Mouse (Mus musculus) limb, embryonic 14.5 days (tissue): ENCODE data around the gene R3hcc1l. TPM values are rescaled to one million over a fixed set of nuclear protein-coding genes. Genes with fewer than 3 reads are reported as not detected.

Experiments
- ATAC-seq: fragments of 200-750 bp; cut with Nextera tagmentation; 2 replicates; pipeline ENCODE4 v1.8.0; 2017; ENCODE audit warnings: low read depth, moderate number of reproducible peaks, moderate TSS enrichment; ENCODE audit not compliant: low FRiP score
- DNase-seq: peaks from one replicate; pipeline ENCODE4 v3.0.0-alpha.2; 2015; ENCODE audit warnings: low spot score
- H3K27ac ChIP-seq: fragments of 300-500 bp; sonication (generic); replicated peaks from 2 replicates; pipeline ENCODE4 v1.5.1; 2014; ENCODE audit warnings: low read depth, mild to moderate bottlenecking, low read length, moderate library complexity, mixed read lengths
- H3K27me3 ChIP-seq: fragments of 300-500 bp; sonication (generic); 2 replicates; pipeline ENCODE4 v1.6.1; 2014; ENCODE audit warnings: low read length, mixed read lengths; ENCODE audit not compliant: control insufficient read depth, insufficient read depth
- H3K36me3 ChIP-seq: fragments of 300-500 bp; sonication (generic); 2 replicates; pipeline ENCODE4 v1.6.1; 2014; ENCODE audit warnings: mild to moderate bottlenecking, low read length, moderate library complexity, mixed read lengths; ENCODE audit not compliant: control insufficient read depth, insufficient read depth
- H3K4me1 ChIP-seq: fragments of 300-500 bp; sonication (generic); 2 replicates; pipeline ENCODE4 v1.6.1; 2014; ENCODE audit warnings: antibody characterized with exemption, low read length, mixed read lengths; ENCODE audit not compliant: control insufficient read depth, insufficient read depth
- H3K4me2 ChIP-seq: fragments of 300-500 bp; sonication (generic); replicated peaks from 2 replicates; pipeline ENCODE4 v1.6.1; 2014; ENCODE audit warnings: low read depth, mild to moderate bottlenecking, low read length, moderate library complexity; ENCODE audit not compliant: severe bottlenecking
- H3K4me3 ChIP-seq: fragments of 300-500 bp; sonication (generic); replicated peaks from 2 replicates; pipeline ENCODE4 v1.5.1; 2014; ENCODE audit warnings: low read length
- H3K9ac ChIP-seq: fragments of 300-500 bp; sonication (generic); 2 replicates; pipeline ENCODE4 v1.6.1; 2014; ENCODE audit warnings: mild to moderate bottlenecking, low read depth, low read length, moderate library complexity; ENCODE audit not compliant: severe bottlenecking
- H3K9me3 ChIP-seq: fragments of 300-500 bp; sonication (generic); 2 replicates; pipeline ENCODE4 v1.6.1; 2016; ENCODE audit warnings: low read length; ENCODE audit not compliant: control insufficient read depth
- POLR2A ChIP-seq: fragments of 200-500 bp; IDR thresholded peaks from 2 replicates; pipeline ENCODE4 v1.8.0; 2012; ENCODE audit warnings: inconsistent platforms, mild to moderate bottlenecking, moderate library complexity, borderline replicate concordance; ENCODE audit not compliant: insufficient read depth, insufficient read length; ENCODE audit errors: extremely low read depth
- WGBS: fragments of 180-500 bp; shearing (Covaris S2); extraction: QIAGEN DNeasy Blood & Tissue Kit; methylation state at CpG from one replicate; pipeline ENCODE4 v1.1.7; 2014; 5-methylcytosine and 5-hydroxymethylcytosine counted together
- polyA plus RNA-seq, 2 experiments: library from polyadenylated mRNA; depleted of rRNA in 1 of 2; stranded (reverse) in 1 of 2; unstranded in 1 of 2; fragments of >200 nt; fragmentation: Nextera tagmentation in 1 of 2; extraction: Ambion mirVana in 1 of 2; gene quantifications; 2 replicates each; pipeline versions ENCODE4 v1.2.1 to v1.2.3; 2012 to 2014

Gene R3hcc1l
- polyA plus RNA-seq, 2 experiments: 15.1 to 19.6 TPM

GRCm38 (mm10) chr19:42510276-42511171, 8.0 kb upstream of the R3hcc1l start:
- Histone ChIP-seq H3K27me3 (no peaks in the 10 kb centered on the region), H3K4me3 (no peak overlapping the region), H3K4me1 (no peaks in the 10 kb centered on the region), H3K9me3 (no peaks in the 10 kb centered on the region), H3K4me2 (no peak overlapping the region), H3K36me3 (no peaks in the 10 kb centered on the region), H3K9ac (no peak overlapping the region), H3K27ac (no peak overlapping the region)
- no peak for TF ChIP-seq POLR2A
- 55% methylated on average over 16 of the region's 16 CpGs for WGBS
- ATAC-seq (no peak), DNase-seq (no peak)

- Histone ChIP-seq H3K36me3 (no peaks in the 10 kb centered on the region), H3K4me2 (no peak overlapping the region), H3K4me3 (no peak overlapping the region), H3K4me1 (peaks cover 7% of the 10 kb centered on the region), H3K9me3 (no peaks in the 10 kb centered on the region), H3K27me3 (no peaks in the 10 kb centered on the region), H3K9ac (no peak overlapping the region), H3K27ac (no peak overlapping the region)
- DNase-seq (no peak), ATAC-seq (no peak)
- 91% methylated on average over 8 of the region's 8 CpGs for whole genome bisulfite sequencing
- TF ChIP-seq POLR2A: no peak
These were observed 2.9 kb upstream of the R3hcc1l start for GRCm38 (mm10) chr19:42515656-42516055.

GRCm38 (mm10) chr19:42516121-42516520, 2.4 kb upstream of the R3hcc1l start:
- no peak for TF ChIP-seq POLR2A
- peaks cover 7% of the 10 kb centered on the region for H3K4me1 ChIP-seq
- no peak overlapping the region for H3K27ac ChIP-seq
- DNase-seq (no peak), ATAC-seq (no peak)
- 92% methylated on average over 8 of the region's 8 CpGs for WGBS
- no peaks in the 10 kb centered on the region for H3K9me3 ChIP-seq
- H3K4me3 ChIP-seq: no peak overlapping the region
- no peak overlapping the region for H3K9ac ChIP-seq
- H3K4me2 ChIP-seq: no peak overlapping the region
- no peaks in the 10 kb centered on the region for H3K36me3 ChIP-seq
- no peaks in the 10 kb centered on the region for H3K27me3 ChIP-seq

GRCm38 (mm10) chr19:42517957-42518619, 471 bp upstream of the R3hcc1l start:
- DNase-seq (no peak), ATAC-seq (0 out of 2 replicates have a peak, but pooled peaks have one; percentile 10)
- no peaks in the 10 kb centered on the region for H3K36me3 ChIP-seq
- H3K9me3 ChIP-seq: no peaks in the 10 kb centered on the region
- WGBS: 28% methylated on average over 24 of the region's 24 CpGs
- no peaks in the 10 kb centered on the region for H3K27me3 ChIP-seq
- peak overlapping the region; percentile 73 for H3K4me3 ChIP-seq
- H3K4me1 ChIP-seq: peaks cover 7% of the 10 kb centered on the region
- no peak for TF ChIP-seq POLR2A
- H3K27ac ChIP-seq: no peak overlapping the region
- H3K4me2 ChIP-seq: peak overlapping the region; percentile 64
- peak overlapping the region; percentile 77 for H3K9ac ChIP-seq

GRCm38 (mm10) chr19:42519760-42520159, 1.2 kb downstream of the R3hcc1l start:
- Histone ChIP-seq H3K36me3 (no peaks in the 10 kb centered on the region), H3K27me3 (no peaks in the 10 kb centered on the region), H3K4me1 (peaks cover 7% of the 10 kb centered on the region), H3K4me2 (peak overlapping the region; percentile 65), H3K9ac (peak overlapping the region; percentile 77; the same call in 1 of the 2 replicates), H3K9me3 (no peaks in the 10 kb centered on the region), H3K4me3 (peak overlapping the region; percentile 73), H3K27ac (no peak overlapping the region)
- ATAC-seq (no peak), DNase-seq (no peak)
- 43% methylated on average over 9 of the region's 9 CpGs for WGBS
- no peak for TF ChIP-seq POLR2A
